Mouse (Mus musculus) bone marrow macrophage, adult 2 months (primary cell): ENCODE data around the gene Magoh. TPM values are rescaled to one million over a fixed set of nuclear protein-coding genes. Genes with fewer than 3 reads are reported as not detected.
A peak's percentile ranks its signal among the peaks of the same experiment; 100 is the strongest.

ENCODE experiments used
- H3K27ac ChIP-seq: 2 replicates; pipeline ENCODE4 v1.5.1; 2012; ENCODE audit warnings: low read depth, low read length; ENCODE audit not compliant: insufficient read depth
- H3K4me1 ChIP-seq: 2 replicates; pipeline ENCODE4 v1.6.1; 2012; ENCODE audit warnings: low read length; ENCODE audit not compliant: control insufficient read depth, insufficient read depth
- H3K4me3 ChIP-seq: 2 replicates; pipeline ENCODE4 v1.5.1; 2012; ENCODE audit warnings: mild to moderate bottlenecking, low read length, moderate library complexity; ENCODE audit not compliant: insufficient read depth
- CTCF ChIP-seq: IDR thresholded peaks from 2 replicates; pipeline ENCODE4 v1.5.1; 2012; ENCODE audit warnings: low read depth, mild to moderate bottlenecking, low read length, moderate library complexity
- POLR2A ChIP-seq: IDR thresholded peaks from 2 replicates; pipeline ENCODE4 v1.6.1; 2012; ENCODE audit warnings: mild to moderate bottlenecking, low read depth, low read length, borderline replicate concordance
- polyA plus RNA-seq: library from polyadenylated mRNA; stranded (reverse); fragments of >200 nt; gene quantifications from 2 replicates; pipeline ENCODE4 v1.2.4, GENCODE M21; 2012; ENCODE audit not compliant: missing spikeins, insufficient read depth, insufficient read length

Gene Magoh
- 53.8 and 63.3 TPM in 2 replicates for polyA plus RNA-seq

GRCm38 (mm10) chr4:107879254-107880050, at the start of gene Magoh:
Gene Magoh, plus strand, starts transcription at chr4:107879755.
- H3K4me1 ChIP-seq, result peaks cover 4% of the 10 kb centered on the region
- H3K27ac ChIP-seq, result peak within 1 kb of the TSS; percentile 53
- TF ChIP-seq POLR2A (no peak), CTCF (no peak)
- H3K4me3 ChIP-seq, result peak within 1 kb of the TSS; percentile 73

- TF ChIP-seq CTCF, result no peak
- peaks cover 21% of the 10 kb centered on the region for H3K4me1 ChIP-seq
- H3K27ac ChIP-seq, result no peak overlapping the region
Measured at GRCm38 (mm10) chr4:107830189-107830588, 49.4 kb upstream of the Magoh start.

GRCm38 (mm10) chr4:107830821-107831221, 48.7 kb upstream of the Magoh start:
- Histone ChIP-seq H3K4me1 (peaks cover 21% of the 10 kb centered on the region), H3K4me3 (no peak overlapping the region), H3K27ac (no peak overlapping the region)
- TF ChIP-seq POLR2A (no peak), CTCF (no peak)

More at GRCm38 (mm10) chr4:107830189-107830588, 49.4 kb upstream of the Magoh start:
- H3K4me3 ChIP-seq, result no peak overlapping the region

- Histone ChIP-seq H3K4me1 (peaks cover 21% of the 10 kb centered on the region), H3K4me3 (no peak overlapping the region), H3K27ac (no peak overlapping the region)
- no peak for TF ChIP-seq POLR2A
- TF ChIP-seq CTCF, result no peak
Measured at GRCm38 (mm10) chr4:107831678-107832077, 47.9 kb upstream of the Magoh start.

DNA sequence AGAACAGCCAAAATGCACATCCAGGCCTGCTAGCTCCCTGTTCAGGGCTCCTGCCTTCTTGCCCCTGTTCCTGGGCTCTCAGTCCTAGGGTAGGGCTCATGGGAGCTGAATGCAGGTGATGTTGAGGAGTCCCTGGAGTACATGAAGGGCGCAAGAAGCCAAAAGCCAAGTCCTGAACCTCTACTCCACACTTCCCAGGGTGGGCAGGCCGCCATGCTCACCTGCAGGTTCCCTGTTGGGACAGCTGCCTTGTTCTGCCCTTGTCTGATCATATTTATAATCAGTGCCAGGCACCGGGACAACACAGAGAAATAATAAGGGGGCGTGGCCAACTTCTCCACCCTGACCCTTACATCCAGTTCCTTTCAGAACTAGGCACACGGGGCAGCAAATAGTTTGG, 46.0 kb upstream of the Magoh start:
- Histone ChIP-seq H3K4me3 (no peak overlapping the region), H3K27ac (no peak overlapping the region), H3K4me1 (peaks cover 17% of the 10 kb centered on the region)
- no peak for TF ChIP-seq CTCF
- no peak for TF ChIP-seq POLR2A

- TF ChIP-seq CTCF (no peak), POLR2A (no peak)
- Histone ChIP-seq H3K4me1 (peaks cover 4% of the 10 kb centered on the region), H3K27ac (no peak overlapping the region), H3K4me3 (no peak overlapping the region)
Measured at GRCm38 (mm10) chr4:107834643-107835314, 44.8 kb upstream of the Magoh start.

DNA sequence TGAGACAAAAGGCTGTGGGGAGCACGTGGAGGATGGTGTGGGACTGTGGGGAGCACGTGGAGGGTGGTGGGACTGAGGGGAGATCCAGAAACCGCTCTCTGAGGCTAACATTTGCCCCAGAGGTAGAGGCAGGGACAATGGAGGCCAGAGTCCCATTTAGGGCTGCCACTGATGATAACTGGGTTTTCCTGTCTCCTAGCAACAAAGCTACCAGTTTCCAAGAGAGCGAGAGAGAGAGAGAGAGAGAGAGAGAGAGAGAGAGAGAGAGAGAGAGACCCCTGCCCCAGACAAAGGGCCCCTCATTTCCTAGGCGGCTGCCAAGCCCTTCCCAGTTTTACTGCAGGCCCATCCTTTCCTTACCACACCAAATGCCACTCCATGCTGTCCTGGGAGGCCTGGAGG, 44.0 kb upstream of the Magoh start:
- TF ChIP-seq POLR2A (no peak), CTCF (no peak)
- no peak overlapping the region for H3K27ac ChIP-seq
- no peak overlapping the region for H3K4me3 ChIP-seq
- no peaks in the 10 kb centered on the region for H3K4me1 ChIP-seq

- TF ChIP-seq POLR2A (no peak), CTCF (no peak)
- H3K4me1 ChIP-seq, result no peaks in the 10 kb centered on the region
- H3K27ac ChIP-seq, result no peak overlapping the region
- no peak overlapping the region for H3K4me3 ChIP-seq
Measured at GRCm38 (mm10) chr4:107836758-107837157, 42.8 kb upstream of the Magoh start.

- no peak for TF ChIP-seq CTCF
- no peak for TF ChIP-seq POLR2A
- no peak overlapping the region for H3K4me3 ChIP-seq
- no peak overlapping the region for H3K27ac ChIP-seq
- no peaks in the 10 kb centered on the region for H3K4me1 ChIP-seq
Measured at GRCm38 (mm10) chr4:107837910-107838309, 41.6 kb upstream of the Magoh start.

GRCm38 (mm10) chr4:107843687-107844086, 35.9 kb upstream of the Magoh start:
- no peak overlapping the region for H3K4me3 ChIP-seq
- H3K27ac ChIP-seq, result no peak overlapping the region
- no peaks in the 10 kb centered on the region for H3K4me1 ChIP-seq
- no peak for TF ChIP-seq POLR2A
- no peak for TF ChIP-seq CTCF
